Mouse (Mus musculus) mouse trophoblast stem cell (cell line): ENCODE results near the gene Adora2a.
"Not testable (repeated sequence)": the region's sequence is repeated elsewhere in the genome, so short reads cannot be mapped to it uniquely, and the experiment has no call there.

Experiments used
- in situ Hi-C, 2 experiments: fragments of 300-500 bp; cut with MseI, MboI; formaldehyde crosslinking; loops; 2 replicates in 1 of 2; 3 replicates in 1 of 2; pipeline ENCODE4 v1.15.1; 2025

The Adora2a gene

DNA sequence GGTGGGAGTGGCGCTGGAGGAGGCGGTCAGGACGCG is at the start of gene Adora2a:
Gene Adora2a, plus strand, starts transcription at position 6 of the 36 bp plus-strand sequence.
- in situ Hi-C loops, result loop anchor here in 1 of 2 experiments (10.0 kb wide), 1 partner anchor 118 kb away; no protein-coding TSS in a partner anchor

DNA sequence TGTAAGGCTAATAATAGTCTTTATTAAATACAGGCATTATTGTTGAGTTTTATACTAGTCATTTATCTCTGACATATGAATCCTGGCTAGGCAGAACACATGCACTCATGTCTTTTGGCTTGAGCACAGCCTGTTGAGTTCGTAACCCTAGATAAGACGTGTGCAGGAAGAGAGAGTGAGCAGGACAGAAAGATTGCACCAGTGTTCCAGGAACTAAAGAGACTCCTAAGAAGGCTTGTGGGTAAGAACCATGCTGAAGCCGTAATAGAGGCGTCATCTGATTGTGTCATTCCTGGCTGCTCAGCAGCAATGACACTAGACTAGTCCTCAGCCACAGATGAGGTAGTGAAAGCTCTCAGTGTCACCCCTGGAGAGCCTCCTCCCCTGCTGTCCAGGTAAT is 43.7 kb upstream of the Adora2a start:
- in situ Hi-C loops, result no loop called here

DNA sequence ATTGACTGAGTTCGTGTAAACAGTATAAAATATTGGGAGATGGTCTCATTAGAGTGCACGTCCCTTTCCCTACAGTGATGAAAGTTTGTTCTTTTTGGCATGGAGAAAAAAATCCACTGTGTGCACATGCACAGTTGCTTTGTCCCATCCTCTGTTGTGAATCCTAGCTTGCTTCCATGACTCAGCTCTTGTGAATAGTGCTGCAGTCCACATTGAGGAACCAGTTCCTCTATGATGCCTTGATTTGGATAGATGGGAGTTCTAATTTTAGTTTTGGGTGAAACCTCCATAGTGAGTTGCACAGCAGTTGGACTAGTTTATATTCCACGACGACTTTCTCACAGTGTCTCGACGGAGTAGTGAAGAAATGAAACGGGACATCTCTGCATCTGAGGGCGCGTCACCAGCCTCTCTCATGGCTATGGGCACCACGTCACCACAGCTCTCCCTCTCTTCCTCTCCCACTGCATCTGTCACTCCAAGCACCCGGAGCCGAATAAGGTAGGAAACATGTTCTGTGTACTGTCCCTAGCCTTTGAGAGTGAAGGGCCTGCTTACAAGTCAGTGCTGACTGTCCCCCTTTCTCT is 40.2 kb upstream of the Adora2a start:
- in situ Hi-C loops, result no loop called here

- in situ Hi-C loops, result no loop called here
Measured at GRCm38 (mm10) chr10:75277501-75277900, 39.2 kb upstream of the Adora2a start.

DNA sequence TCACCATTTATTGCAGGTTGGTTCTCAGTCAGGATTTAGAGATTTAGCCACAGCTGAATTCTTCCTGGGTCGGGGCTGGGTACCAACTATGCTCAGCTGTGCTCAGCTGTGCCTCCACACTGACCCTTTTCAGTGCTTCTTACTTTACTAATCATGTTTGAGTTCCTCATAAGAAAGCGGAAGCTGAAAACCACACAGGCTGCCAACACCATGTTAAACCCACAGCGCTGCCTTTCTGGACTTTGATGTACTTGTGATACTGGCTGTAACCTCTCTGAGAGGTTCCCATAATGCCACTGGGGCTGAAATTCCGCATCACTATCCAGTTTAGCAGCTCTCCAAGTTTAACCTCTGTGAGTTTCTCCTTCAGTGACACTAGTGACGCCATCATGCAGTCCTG is 34.0 kb upstream of the Adora2a start:
- in situ Hi-C loops, result no loop called here

- in situ Hi-C loops, result no loop called here
Measured at GRCm38 (mm10) chr10:75283821-75284220, 32.9 kb upstream of the Adora2a start.

- in situ Hi-C loops, result no loop called here
Measured at GRCm38 (mm10) chr10:75288579-75288978, 28.1 kb upstream of the Adora2a start.

GRCm38 (mm10) chr10:75289392-75289791 is 27.3 kb upstream of the Adora2a start:
- in situ Hi-C loops, result no loop called here

DNA sequence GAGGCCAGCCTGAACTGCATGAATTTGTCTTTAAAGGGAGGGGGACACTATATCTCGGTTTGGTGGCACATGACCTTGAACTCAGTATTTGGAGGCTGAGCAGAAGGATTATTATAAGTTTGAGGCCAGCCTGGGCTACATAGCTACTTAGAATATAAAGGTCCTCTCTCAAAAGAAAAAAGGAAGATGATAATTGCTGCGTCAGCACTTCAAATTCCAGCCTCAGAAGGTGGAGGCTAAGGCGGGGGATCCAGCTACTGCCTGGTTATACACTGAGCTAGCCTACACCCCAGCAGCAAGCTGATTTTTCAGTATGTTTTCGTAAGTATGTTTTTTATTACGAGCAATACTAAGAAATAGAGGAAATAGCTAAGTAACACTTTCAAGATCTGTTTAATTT is 26.0 kb upstream of the Adora2a start:
- in situ Hi-C loops, result no loop called here

GRCm38 (mm10) chr10:75291338-75291737 is 25.3 kb upstream of the Adora2a start:
- in situ Hi-C loops, result no loop called here

GRCm38 (mm10) chr10:75292206-75292605 is 24.5 kb upstream of the Adora2a start:
- in situ Hi-C loops, result not testable (repeated sequence)

DNA sequence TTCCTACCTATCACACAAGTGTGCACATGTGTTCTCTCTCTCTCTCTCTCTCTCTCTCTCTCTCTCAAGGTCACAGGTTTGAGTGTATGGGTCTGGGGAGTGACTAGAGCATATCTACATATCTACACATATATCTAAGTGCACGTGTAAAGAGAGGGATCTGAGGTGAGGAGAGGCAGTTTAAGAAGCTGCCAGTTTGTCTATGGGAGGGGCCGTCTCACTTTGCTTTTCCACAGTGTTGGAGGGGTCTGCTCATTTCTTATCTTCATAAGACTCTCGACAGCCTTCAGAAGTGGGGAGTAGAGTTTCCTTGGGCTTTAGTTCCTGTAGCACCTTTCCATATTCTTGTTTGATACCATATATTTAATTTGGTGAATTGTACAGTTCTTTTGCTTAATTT is 23.4 kb upstream of the Adora2a start:
- in situ Hi-C loops, result no loop called here

- in situ Hi-C loops, result no loop called here
Measured at GRCm38 (mm10) chr10:75294362-75294761, 22.3 kb upstream of the Adora2a start.

DNA sequence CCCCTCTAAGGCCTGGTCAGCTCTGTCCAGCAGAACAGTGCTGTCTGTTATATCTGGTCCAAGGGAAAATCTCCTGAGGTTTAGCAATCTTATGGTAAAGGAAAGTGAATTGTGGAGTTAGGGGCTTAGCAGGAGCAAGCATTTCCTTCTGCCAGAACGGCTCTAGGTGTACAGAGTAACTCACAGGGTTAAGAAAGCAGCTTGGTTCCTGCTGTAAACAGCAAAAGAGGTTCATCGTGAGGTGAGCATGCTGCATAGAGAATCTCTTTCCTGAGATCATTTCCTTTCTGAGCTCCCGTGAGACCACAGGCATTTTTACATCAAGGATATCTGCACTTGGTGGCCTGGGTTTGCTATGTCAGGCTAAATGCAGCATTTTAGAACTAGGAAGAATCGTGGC is 21.8 kb upstream of the Adora2a start:
- in situ Hi-C loops, result no loop called here

DNA sequence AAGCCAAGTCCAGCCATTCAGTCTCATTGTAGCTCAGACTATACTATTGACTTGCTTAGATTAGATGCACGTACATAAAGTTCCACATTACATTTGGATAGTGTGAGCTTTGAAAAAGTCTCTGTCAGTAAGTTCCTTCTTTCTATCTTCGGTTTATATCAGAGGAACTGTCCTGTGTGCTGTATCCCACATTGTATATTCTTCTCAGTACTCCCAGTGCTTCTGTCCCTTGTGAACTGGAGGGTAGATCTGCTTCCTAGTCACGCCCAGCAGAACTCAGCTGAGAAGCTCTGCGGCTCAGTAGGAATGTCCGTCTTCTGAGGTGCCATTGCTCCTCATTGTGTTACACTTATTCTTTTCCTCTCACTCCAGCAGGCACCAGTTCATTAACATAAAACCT is 18.1 kb upstream of the Adora2a start:
- in situ Hi-C loops, result no loop called here

- in situ Hi-C loops, result no loop called here
Measured at GRCm38 (mm10) chr10:75299785-75300418, 16.8 kb upstream of the Adora2a start.

GRCm38 (mm10) chr10:75301195-75301806 is 15.4 kb upstream of the Adora2a start:
- in situ Hi-C loops, result no loop called here

- in situ Hi-C loops, result no loop called here
Measured at GRCm38 (mm10) chr10:75301937-75302336, 14.7 kb upstream of the Adora2a start.

DNA sequence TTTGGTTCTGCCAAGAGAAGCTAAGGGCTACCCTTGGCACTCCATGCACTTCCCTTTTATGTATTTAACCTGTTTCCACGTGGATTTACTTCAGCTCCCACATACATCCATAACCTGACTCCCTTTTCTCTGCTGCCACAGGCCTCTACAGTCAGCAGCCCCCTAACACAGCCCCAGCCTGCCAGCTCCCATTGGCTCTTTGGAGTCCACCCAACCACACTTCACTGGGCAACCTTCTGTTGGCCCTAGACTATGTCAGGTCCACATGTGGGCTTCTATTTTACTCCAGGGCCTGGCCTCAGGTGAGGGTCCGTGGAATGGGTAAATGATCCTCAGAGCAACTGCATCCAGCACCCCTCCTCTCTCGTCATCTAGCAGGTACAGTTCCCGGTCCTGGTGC is 14.1 kb upstream of the Adora2a start:
- in situ Hi-C loops, result no loop called here

GRCm38 (mm10) chr10:75303324-75304048 is 13.2 kb upstream of the Adora2a start:
- in situ Hi-C loops, result no loop called here

DNA sequence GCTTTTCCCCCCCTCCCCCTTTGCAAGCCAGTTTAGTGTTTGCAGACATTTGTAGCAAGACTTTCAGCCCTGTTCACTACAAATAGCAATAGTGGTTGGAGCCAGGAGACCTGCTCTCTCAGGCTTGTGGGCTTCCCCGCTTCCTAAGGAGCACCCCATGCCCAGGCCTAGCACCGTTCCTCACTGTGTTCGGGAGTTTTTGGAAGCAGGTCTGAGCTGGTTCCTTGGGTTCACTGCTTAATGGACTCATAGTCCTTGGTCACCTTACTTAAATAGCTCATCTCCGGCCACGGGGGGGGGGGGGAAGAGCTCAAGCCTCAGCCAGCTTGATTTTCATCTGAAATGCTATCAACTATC is 12.7 kb upstream of the Adora2a start:
- in situ Hi-C loops, result no loop called here

DNA sequence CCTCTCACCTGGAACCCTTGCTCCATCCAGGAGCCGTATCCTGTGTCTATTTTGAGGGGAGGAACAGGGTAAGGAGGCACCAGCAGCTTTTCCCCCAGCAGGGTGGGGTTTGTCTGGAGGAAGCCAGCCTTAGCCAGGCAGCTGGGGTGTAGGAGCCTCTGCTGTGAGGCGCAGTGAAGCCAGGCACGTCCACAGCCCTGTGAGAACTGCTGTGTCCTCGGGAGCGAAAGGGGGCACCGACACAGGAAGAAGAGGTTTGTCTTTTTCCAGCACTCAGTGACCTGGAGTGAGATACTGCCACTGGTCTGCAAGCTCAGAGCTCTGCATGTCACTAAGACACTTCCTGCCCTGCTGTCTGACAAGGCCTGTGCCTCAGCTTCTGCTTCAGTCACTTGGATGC is 12.3 kb upstream of the Adora2a start:
- in situ Hi-C loops, result no loop called here

GRCm38 (mm10) chr10:75307130-75307529 is 9.5 kb upstream of the Adora2a start:
- in situ Hi-C loops, result no loop called here
